Mouse (Mus musculus) CH12.LX (cell line): ENCODE measurements at regions not wholly inside any gene's neighbourhood (a gene's known extent, or its start where the extent isn't known, plus 50 kb on each side); places are given as distances from the start of the nearest gene placed in this dataset.

ENCODE experiments used
- DNase-seq: peaks from one replicate; pipeline ENCODE4 v3.0.0-alpha.2; 2013; ENCODE audit errors: extremely low read depth
- H3K27ac ChIP-seq: 2 replicates; pipeline ENCODE4 v1.5.1; 2012; ENCODE audit warnings: low read depth, mild to moderate bottlenecking, control low read depth, moderate library complexity; ENCODE audit not compliant: insufficient read depth
- H3K27me3 ChIP-seq: replicated peaks from 2 replicates; pipeline ENCODE3; 2012; ENCODE audit warnings: inconsistent platforms
- H3K36me3 ChIP-seq, 2 experiments: replicated peaks in 1 of 2; 2 replicates each; pipeline versions ENCODE3 to v1.6.1; 2012; ENCODE audit warnings: inconsistent platforms in 1 of 2, low read length in 1 of 2, mild to moderate bottlenecking in 1 of 2, mixed read lengths in 1 of 2, moderate library complexity in 1 of 2; ENCODE audit not compliant: control insufficient read depth in 1 of 2, insufficient read depth in 1 of 2
- H3K4me1 ChIP-seq, 2 experiments: 2 replicates each; pipeline ENCODE4 v1.6.1; 2012; ENCODE audit warnings: inconsistent platforms in 1 of 2, moderate library complexity in 1 of 2; ENCODE audit not compliant: insufficient read depth in 2 of 2, control insufficient read depth in 1 of 2
- H3K4me2 ChIP-seq: 2 replicates; pipeline ENCODE4 v1.6.1; 2012; ENCODE audit warnings: low read depth, mild to moderate bottlenecking, control low read depth; ENCODE audit not compliant: poor library complexity, insufficient read depth, severe bottlenecking
- H3K4me3 ChIP-seq, 3 experiments: fragments of 150-350 bp in 1 of 3; sonication (generic) in 1 of 3; replicated peaks in 1 of 3; 2 replicates each; pipeline versions ENCODE3 to v1.5.1; 2011 to 2012; ENCODE audit warnings: low read depth in 2 of 3, low read length in 2 of 3, mild to moderate bottlenecking in 2 of 3, moderate library complexity in 2 of 3, control low read depth in 1 of 3, improper control_type of control experiment in 1 of 3, inconsistent platforms in 1 of 3, mixed read lengths in 1 of 3; ENCODE audit not compliant: poor library complexity in 1 of 3
- H3K79me2 ChIP-seq: replicated peaks from 2 replicates; pipeline ENCODE4 v1.6.1; 2012; ENCODE audit warnings: mild to moderate bottlenecking, moderate library complexity; ENCODE audit not compliant: control insufficient read depth, poor library complexity, insufficient read depth, severe bottlenecking; ENCODE audit errors: extremely low read depth
- H3K9ac ChIP-seq: 2 replicates; pipeline ENCODE4 v1.6.1; 2012; ENCODE audit warnings: low read depth, mild to moderate bottlenecking, control low read depth, moderate library complexity; ENCODE audit not compliant: insufficient read depth
- H3K9me3 ChIP-seq: replicated peaks from 2 replicates; pipeline ENCODE3; 2012; ENCODE audit warnings: low read length, inconsistent platforms, mixed read lengths
- JUN ChIP-seq: IDR thresholded peaks from 2 replicates; pipeline ENCODE4 v1.6.1; 2011; ENCODE audit warnings: low read depth, mild to moderate bottlenecking, low read length, improper control_type of control experiment, moderate library complexity; ENCODE audit not compliant: insufficient read depth
- USF2 ChIP-seq: conservative IDR thresholded peaks from 2 replicates; pipeline ENCODE4 v1.6.1; 2011; ENCODE audit warnings: low read depth, low read length, improper control_type of control experiment
- dilution Hi-C: fragments of 300-500 bp; cut with MboI; formaldehyde crosslinking; loops from 2 replicates; pipeline ENCODE4 v1.14.3; 2020; ENCODE audit warnings: low sequenced_read_pairs; ENCODE audit not compliant: extremely low pct_unique_long_range_greater_than_20kb, extremely low pct_ligation_motif_present
- in situ Hi-C: fragments of 300-500 bp; cut with MboI; formaldehyde crosslinking; loops from 3 replicates; pipeline ENCODE4 v1.14.3; 2019; ENCODE audit warnings: low sequenced_read_pairs, low pct_ligation_motif_present, low pct_unique_long_range_greater_than_20kb, mixed read lengths

- in situ Hi-C loops: no loop called here
- Histone ChIP-seq H3K9me3 (peaks cover 27% of the 10 kb centered on the region), H3K36me3 (no peaks in the 10 kb centered on the region), H3K27ac (no peak overlapping the region), H3K4me2 (no peak overlapping the region), H3K9ac (no peak overlapping the region), H3K27me3 (no peaks in the 10 kb centered on the region), H3K4me3 (no peak overlapping the region), H3K79me2 (no peaks in the 10 kb centered on the region), H3K4me1 (no peaks in the 10 kb centered on the region)
- DNase-seq: no peak
- dilution Hi-C loops: no loop called here
- TF ChIP-seq USF2 (no peak), JUN (no peak)
Measured at GRCm38 (mm10) chr14:108974036-108974435, 60.1 kb upstream of the Slitrk1 start.
